Mouse (Mus musculus) hindbrain, embryonic 15.5 days (tissue): ENCODE data around the gene Pitpnm3. TPM values are rescaled to one million over a fixed set of nuclear protein-coding genes. Genes with fewer than 3 reads are reported as not detected.

Source experiments
- ATAC-seq: fragments of 200-750 bp; cut with Nextera tagmentation; 2 replicates; pipeline ENCODE4 v1.8.0; 2017; ENCODE audit warnings: low read depth, moderate number of reproducible peaks, moderate TSS enrichment; ENCODE audit not compliant: low FRiP score
- H3K27ac ChIP-seq: fragments of 300-500 bp; sonication (generic); replicated peaks from 2 replicates; pipeline ENCODE4 v1.5.1; 2015; ENCODE audit warnings: mild to moderate bottlenecking, inconsistent platforms
- H3K27me3 ChIP-seq: fragments of 300-500 bp; sonication (generic); 2 replicates; pipeline ENCODE4 v1.6.1; 2015; ENCODE audit warnings: control low read depth, inconsistent platforms
- H3K36me3 ChIP-seq: fragments of 300-500 bp; sonication (generic); 2 replicates; pipeline ENCODE4 v1.6.1; 2015; ENCODE audit warnings: control low read depth, inconsistent platforms
- H3K4me1 ChIP-seq: fragments of 300-500 bp; sonication (generic); replicated peaks from 2 replicates; pipeline ENCODE4 v1.6.1; 2015; ENCODE audit warnings: control low read depth, inconsistent platforms
- H3K4me2 ChIP-seq: fragments of 300-500 bp; sonication (generic); 2 replicates; pipeline ENCODE4 v1.6.1; 2015; ENCODE audit warnings: moderate library complexity, mild to moderate bottlenecking, inconsistent platforms
- H3K4me3 ChIP-seq: fragments of 300-500 bp; sonication (generic); 2 replicates; pipeline ENCODE4 v1.5.1; 2015; ENCODE audit warnings: mild to moderate bottlenecking, inconsistent platforms
- H3K9ac ChIP-seq: fragments of 300-500 bp; sonication (generic); 2 replicates; pipeline ENCODE4 v1.6.1; 2015; ENCODE audit warnings: inconsistent platforms
- H3K9me3 ChIP-seq: fragments of 300-500 bp; sonication (generic); 2 replicates; pipeline ENCODE4 v1.6.1; 2016; ENCODE audit warnings: control low read depth, inconsistent platforms
- WGBS: fragments of 180-500 bp; shearing (Covaris S2); methylation state at CpG from one replicate; pipeline ENCODE4 v1.1.7; 2015; 5-methylcytosine and 5-hydroxymethylcytosine counted together
- polyA plus RNA-seq: library from polyadenylated mRNA; unstranded; fragments of >200 nt; fragmentation: Nextera tagmentation; extraction: Ambion mirVana; gene quantifications from 2 replicates; pipeline ENCODE4 v1.2.1, GENCODE M21; 2015

The Pitpnm3 gene
- polyA plus RNA-seq, 1 experiment from 2014 or later, result 5.4 TPM

DNA sequence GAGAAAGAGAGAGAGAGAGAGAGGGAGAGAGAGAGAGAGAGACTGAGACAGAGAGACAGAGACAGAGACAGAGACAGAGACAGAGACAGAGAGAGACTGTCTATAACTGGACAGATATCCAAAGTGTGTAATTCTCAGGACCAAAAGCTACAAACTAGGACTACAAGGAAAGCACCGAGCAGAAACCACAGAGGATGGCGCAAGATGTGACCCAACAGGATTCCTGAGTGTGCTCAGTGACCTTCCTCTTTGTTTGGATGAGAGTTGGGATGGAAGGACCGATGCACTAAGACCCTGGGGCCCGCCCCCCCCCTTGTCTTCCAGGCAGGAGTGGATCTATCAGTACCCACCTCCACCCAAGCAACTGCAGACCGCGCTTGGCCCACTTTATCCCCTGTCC, 130.0 kb downstream of the Pitpnm3 start:
- Histone ChIP-seq H3K27ac (no peak overlapping the region), H3K27me3 (no peaks in the 10 kb centered on the region), H3K9ac (no peak overlapping the region), H3K4me1 (peaks cover 25% of the 10 kb centered on the region), H3K4me2 (no peak overlapping the region), H3K4me3 (no peak overlapping the region), H3K36me3 (no peaks in the 10 kb centered on the region), H3K9me3 (no peaks in the 10 kb centered on the region)
- no peak for ATAC-seq
- WGBS, result 90% methylated on average over 6 of the region's 6 CpGs

DNA sequence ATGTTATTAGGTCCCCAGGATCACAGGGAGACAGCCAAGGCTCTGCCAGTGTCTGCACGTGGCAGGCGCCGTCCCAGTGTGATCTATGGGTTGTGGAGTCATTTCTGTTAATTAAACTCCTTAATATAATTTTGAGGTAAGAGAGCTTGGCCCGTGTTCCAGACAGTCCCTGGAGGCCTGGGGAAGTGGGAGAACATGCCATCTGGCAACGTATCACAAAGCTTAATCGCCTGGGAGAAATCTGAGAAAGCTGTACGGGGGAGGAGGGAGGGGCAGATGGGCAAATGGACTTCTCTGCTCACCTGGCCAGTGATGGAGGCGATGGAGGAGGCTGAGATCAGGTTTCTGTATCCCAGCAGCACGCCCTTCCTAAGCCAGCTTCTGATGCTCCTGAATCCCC, 132.4 kb downstream of the Pitpnm3 start:
- no peaks in the 10 kb centered on the region for H3K36me3 ChIP-seq
- WGBS, result 38% methylated on average over 9 of the region's 9 CpGs
- H3K27ac ChIP-seq, result no peak overlapping the region
- H3K9ac ChIP-seq, result no peak overlapping the region
- H3K4me2 ChIP-seq, result no peak overlapping the region
- no peak for ATAC-seq
- H3K9me3 ChIP-seq, result no peaks in the 10 kb centered on the region
- H3K27me3 ChIP-seq, result no peaks in the 10 kb centered on the region
- no peak overlapping the region for H3K4me3 ChIP-seq
- peaks cover 13% of the 10 kb centered on the region; the same call in 1 of the 2 replicates for H3K4me1 ChIP-seq

DNA sequence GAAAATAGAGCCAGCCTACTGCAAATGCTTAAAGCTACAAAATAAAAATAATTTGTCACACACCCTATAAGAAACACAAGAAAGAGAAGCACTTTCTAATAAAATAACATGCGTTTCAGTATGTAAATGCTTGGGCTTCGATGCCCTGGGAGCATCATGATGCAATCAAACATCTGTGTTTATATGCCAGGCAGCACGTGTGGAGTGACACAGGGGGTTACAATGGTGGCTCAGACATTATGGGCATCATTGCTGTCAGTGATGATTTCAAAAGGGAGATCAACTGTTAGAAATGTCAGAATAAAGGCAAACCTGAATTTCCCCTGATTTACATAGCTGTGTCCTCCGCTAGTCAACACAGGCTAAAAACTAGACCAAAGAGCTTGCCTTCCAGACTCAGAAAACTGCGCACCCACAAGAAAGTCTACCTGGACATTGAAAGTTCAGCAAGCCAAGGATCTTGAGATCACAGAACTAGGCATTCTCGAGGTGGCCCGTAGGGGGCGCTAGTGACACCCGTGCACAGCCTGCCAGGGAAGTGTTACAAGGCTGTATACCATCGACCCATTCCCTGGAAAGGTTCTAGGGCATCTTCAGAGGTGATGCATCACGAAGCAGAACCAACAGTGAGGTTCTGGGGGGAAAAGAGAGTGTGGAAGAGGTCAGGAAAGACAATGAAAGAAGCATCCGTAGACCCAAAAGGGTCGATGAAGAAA, 133.3 kb downstream of the Pitpnm3 start:
- no peaks in the 10 kb centered on the region for H3K36me3 ChIP-seq
- H3K4me1 ChIP-seq, result peaks cover 11% of the 10 kb centered on the region; the same call in 1 of the 2 replicates
- no peak overlapping the region for H3K4me3 ChIP-seq
- H3K9ac ChIP-seq, result no peak overlapping the region
- no peak overlapping the region for H3K4me2 ChIP-seq
- WGBS, result 49% methylated on average over 13 of the region's 13 CpGs
- H3K9me3 ChIP-seq, result no peaks in the 10 kb centered on the region
- H3K27me3 ChIP-seq, result no peaks in the 10 kb centered on the region
- H3K27ac ChIP-seq, result no peak overlapping the region
- ATAC-seq, result no peak

DNA sequence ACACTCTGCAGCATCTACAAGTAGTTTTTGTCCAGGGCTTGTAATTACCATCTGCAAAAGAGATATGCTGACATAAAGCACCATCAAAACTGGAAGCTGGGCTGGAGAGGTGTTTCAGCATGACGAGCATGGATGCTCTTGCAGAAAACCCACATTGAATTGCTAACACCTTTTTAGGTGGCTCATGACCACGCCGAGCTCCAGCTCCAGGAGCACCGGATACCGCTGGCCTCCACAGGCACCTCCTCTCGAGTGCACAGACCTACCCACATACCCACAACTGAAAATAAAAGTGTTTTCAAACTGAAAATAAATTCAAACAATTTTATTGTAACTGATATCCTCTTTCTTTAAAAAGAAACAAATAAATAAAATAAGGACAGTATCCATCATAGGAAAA, 135.4 kb downstream of the Pitpnm3 start:
- Histone ChIP-seq H3K27ac (no peak overlapping the region), H3K9ac (no peak overlapping the region), H3K4me3 (no peak overlapping the region), H3K4me1 (peaks cover 28% of the 10 kb centered on the region), H3K27me3 (no peaks in the 10 kb centered on the region), H3K9me3 (no peaks in the 10 kb centered on the region), H3K4me2 (no peak overlapping the region), H3K36me3 (no peaks in the 10 kb centered on the region)
- 91% methylated on average over 6 of the region's 6 CpGs for WGBS
- no peak for ATAC-seq

Other genes with a start within 250 kb of the Pitpnm3 start
- gene Aipl1, start 98.3 kb downstream of the Pitpnm3 start, polyA plus RNA-seq, result 0.38 and 0.43 TPM in 2 replicates
- gene Pimreg, start 93.7 kb downstream of the Pitpnm3 start, polyA plus RNA-seq, result 35.4 and 41.2 TPM in 2 replicates
- gene Gm43951, start 71.1 kb upstream of the Pitpnm3 start, polyA plus RNA-seq, result 1.5 and 1.6 TPM in 2 replicates
- gene 4933427D14Rik, start 71.7 kb upstream of the Pitpnm3 start, polyA plus RNA-seq, result 16.3 and 20.5 TPM in 2 replicates
- 147 and 155 TPM in 2 replicates for gene Txndc17, start 71.8 kb upstream of the Pitpnm3 start, polyA plus RNA-seq
- 50.5 and 54.2 TPM in 2 replicates for gene Med31, start 79.8 kb upstream of the Pitpnm3 start, polyA plus RNA-seq
- 1.9 and 2.0 TPM in 2 replicates for gene Slc13a5, start 131.4 kb upstream of the Pitpnm3 start, polyA plus RNA-seq
- gene Xaf1, start 165.9 kb upstream of the Pitpnm3 start, polyA plus RNA-seq, result 3.0 and 3.9 TPM in 2 replicates
- not detected in 2 replicates for gene Fbxo39, start 178.7 kb upstream of the Pitpnm3 start, polyA plus RNA-seq
- gene Tekt1, start 226.7 kb upstream of the Pitpnm3 start, polyA plus RNA-seq, result 6.5 and 8.4 TPM in 2 replicates